Mouse (Mus musculus): ENCODE measurements around the gene Spata18.
A peak's percentile ranks its signal among the peaks of the same experiment; 100 is the strongest.

Spata18 gene

GRCm38 (mm10) chr5:73651855-73652201 is 649 bp downstream of the Spata18 start:
- DNase-seq (ENCODE audit: extremely low spot score, low spot score): peak; percentile 50

DNA sequence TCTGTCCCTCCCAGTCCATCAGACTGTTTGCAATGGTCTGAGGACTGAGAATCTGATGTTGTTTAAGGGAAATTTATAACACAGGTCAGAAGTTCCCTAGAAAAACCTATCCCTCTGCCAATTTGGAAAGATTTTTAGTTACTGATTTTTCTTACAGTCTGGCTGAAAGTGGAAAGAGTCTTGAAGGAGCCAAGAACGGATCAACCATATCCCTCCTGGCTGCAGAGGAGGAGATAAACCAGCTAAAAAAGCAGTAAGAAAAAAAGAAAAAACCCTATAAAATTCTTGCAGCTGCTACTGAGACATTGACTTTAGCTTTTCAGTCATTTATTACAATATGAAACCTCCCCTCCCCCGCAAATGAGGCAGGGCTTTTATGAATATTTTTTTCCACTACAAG is 15.5 kb downstream of the Spata18 start:
- DNase-seq (ENCODE audit: extremely low spot score, low spot score): no peak

- no peak for DNase-seq (ENCODE audit: extremely low spot score, low spot score)
Measured at GRCm38 (mm10) chr5:73667877-73668276, 16.7 kb downstream of the Spata18 start.

DNA sequence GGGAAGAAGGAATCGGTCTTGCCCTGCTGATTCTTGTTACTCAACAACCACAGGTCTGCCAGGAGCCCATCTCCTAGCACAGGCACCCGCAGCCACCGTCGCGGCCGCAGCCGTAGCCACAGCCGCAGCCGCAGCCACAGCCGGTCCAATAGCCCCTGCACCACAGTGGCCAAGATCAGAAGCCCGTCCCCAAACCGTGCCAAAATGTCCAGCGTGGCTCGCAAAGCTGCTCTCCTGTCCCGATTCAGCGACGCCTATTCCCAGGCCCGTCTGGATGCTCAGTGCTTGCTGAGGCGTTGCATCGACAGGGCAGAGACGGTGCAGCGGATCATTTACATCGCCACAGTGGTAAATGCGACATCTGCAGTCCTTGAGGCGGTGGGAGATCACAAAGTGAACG is 18.2 kb downstream of the Spata18 start:
- DNase-seq (ENCODE audit: extremely low spot score, low spot score): no peak

DNA sequence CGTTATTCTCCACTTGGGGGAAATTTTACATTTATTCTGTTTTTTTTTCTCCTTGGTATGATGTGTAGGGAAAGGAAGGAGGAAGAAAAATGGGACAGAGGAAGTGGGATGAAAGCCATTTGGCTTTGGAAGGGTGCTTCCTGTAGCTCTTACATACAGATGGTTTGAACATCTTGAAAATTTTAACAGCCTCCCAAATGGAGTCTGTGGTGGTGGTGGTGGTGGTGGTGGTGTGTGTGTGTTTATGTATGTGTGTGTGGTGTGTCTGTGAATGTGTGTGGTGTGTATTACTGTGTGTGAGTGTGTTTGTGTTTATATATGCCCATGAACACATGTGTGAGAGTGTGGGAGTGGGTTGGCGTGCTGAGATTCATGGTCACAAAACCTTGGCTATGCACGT is 24.4 kb downstream of the Spata18 start:
- no peak for DNase-seq (ENCODE audit: extremely low spot score, low spot score)

DNA sequence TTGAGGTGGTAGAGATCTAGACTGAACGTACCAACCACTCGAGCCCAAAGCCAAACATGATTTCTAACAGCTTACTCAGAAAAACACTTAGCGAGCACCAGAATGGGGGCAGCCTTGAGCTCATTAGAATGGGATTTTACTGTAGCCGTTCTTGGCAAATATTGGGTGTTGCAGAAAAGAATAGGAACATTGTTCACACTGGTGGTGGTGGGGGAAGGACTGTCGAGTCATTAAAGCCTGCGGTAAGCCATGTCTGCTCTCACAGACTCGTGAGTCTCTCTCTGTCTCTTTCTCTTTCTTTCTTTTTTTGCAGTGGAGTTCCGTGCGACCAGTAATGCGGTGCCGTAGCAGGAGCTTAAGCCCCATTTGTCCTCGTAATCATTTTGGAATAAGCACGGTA is 25.4 kb downstream of the Spata18 start:
- no peak for DNase-seq (ENCODE audit: extremely low spot score, low spot score)

DNA sequence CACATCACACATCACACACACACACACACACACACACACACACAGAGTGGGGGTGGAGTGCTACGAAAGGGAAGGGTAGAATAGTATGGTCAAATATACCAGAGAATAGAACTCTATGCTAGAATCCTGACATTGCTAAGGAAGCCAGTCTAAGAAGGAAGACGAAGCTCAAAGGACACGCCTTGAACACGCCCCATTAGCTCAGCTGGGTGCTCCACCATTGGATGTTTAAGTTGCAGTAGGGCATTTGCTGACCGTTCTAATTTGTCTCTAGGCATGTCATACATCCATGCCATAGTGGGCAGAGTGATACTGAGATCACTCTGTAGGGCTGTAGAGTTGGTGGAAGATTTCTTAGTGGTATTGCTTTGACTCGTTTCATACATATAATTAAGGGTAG is 32.0 kb downstream of the Spata18 start:
- DNase-seq (ENCODE audit: extremely low spot score, low spot score): no peak

- no peak for DNase-seq (ENCODE audit: extremely low spot score, low spot score)
Measured at GRCm38 (mm10) chr5:73683706-73684409, 32.7 kb downstream of the Spata18 start.

- DNase-seq (ENCODE audit: extremely low spot score, low spot score): no peak
Measured at GRCm38 (mm10) chr5:73686149-73686548, 35.0 kb downstream of the Spata18 start.

DNA sequence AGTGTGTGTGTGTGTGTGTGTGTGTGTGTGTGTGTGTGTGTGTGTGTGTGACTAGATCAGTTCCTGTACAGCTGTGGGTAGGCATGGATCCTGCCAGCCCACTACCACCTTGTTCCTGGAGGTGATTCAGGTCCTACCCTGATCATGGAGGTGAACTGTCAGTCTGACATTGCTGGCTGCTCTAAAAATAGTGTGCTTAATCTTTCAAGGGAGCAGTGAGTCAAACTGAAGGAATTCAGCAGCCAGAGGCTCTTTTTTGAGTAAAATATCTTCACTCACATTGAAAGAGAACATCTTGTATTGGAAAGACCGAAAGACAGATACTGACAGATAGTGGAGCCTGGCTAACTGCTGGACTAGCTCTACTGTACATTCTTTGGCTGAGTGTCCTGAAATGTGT is 37.4 kb downstream of the Spata18 start:
- DNase-seq (ENCODE audit: extremely low spot score, low spot score): no peak

DNA sequence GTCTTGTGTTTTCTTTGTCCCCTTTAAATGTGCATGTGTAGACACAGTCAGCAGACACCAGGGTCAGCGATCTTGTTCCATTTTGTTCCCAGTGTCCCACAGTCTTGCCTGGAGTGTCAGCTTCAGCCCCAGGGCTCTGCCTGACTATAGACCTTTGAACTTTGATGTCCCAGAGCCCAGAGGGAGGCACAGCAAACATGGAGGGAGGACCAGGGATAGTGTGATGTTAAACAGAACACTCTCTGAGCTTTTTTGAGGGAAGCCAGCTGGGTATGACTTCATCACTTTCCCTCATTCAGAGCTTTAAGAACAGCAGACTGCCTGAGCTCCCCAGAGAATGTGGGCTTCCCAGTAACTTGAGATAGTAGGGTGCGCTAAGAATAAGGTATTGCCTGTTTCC is 39.0 kb downstream of the Spata18 start:
- no peak for DNase-seq (ENCODE audit: extremely low spot score, low spot score)

GRCm38 (mm10) chr5:73691723-73692520 is 40.7 kb downstream of the Spata18 start:
- DNase-seq (ENCODE audit: extremely low spot score, low spot score): no peak

DNA sequence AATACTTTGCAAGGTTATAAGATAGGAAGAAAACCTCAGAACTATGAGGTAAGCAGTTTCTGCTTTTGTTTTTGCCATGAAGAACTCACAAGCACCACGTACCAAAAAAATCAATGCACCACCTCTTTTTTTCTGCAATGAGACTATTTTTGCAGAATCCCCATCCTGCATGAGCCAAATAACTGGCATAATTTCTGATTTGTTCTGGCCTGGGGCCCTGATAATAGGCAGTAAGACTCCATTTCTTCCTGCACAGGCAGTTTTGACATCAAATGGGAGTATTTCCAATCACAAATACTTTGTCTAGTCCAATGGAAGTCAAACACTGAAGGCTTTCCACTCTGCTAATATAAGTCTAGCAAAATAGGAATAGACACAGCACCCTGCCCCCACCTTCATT is 42.6 kb downstream of the Spata18 start:
- DNase-seq (ENCODE audit: extremely low spot score, low spot score): no peak

GRCm38 (mm10) chr5:73694254-73695015 is 43.3 kb downstream of the Spata18 start:
- DNase-seq (ENCODE audit: extremely low spot score, low spot score): no peak

DNA sequence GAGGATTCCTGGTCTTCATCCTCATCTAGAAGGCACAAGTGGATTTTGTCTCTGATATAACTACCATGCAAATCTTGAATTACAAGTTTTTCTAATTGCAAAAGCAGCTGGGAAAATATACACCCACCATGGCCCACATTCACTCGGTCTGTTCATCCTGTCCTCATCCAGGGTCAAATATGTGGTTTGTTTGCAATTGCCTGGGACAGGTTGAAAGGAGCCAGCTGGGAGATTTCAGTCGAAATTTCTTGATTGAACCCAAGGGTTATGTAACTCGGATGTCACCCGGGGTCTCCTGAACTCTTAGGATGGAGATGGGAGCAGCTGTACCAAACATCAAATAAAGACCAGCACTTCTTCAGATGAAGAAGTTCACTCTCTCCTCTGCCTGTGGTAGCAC is 46.5 kb downstream of the Spata18 start:
- DNase-seq (ENCODE audit: extremely low spot score, low spot score): no peak

GRCm38 (mm10) chr5:73701063-73701890 is 50.1 kb downstream of the Spata18 start:
- no peak for DNase-seq (ENCODE audit: extremely low spot score, low spot score)

DNA sequence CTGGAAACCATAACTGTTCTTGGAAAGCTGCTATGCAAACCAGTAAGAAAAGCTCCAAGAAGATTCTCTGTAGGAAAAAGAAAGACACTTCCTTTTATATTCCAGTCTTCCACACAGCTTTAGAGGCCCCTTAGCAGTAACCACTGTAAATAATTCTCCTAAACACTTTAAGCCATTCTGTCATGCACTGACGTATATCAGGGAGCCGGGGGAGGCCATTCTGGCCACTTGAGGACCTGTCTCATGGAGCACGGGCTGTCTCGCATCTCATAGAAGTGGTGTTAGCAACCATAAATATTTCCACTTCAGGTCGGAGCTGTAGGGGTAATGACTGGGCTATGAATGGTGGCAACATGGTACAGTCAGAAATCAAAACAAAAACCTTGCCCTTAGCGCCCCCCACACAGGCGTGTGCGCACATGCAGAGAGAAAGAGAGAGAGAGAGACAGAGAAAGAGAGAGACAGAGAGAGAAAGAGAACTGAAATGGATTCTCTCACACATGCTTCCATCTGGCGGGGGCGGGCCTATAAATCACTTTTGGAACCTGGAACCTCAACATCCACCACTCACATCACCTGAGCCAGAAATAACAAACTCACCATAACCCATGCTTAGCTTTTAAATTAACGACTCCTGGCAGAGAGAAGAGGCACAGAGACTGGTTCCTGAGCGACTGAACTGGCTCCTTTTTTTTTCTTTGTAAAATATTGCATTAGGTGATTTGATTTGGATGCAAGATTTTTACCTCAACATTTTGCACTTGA is 50.9 kb downstream of the Spata18 start:
- no peak for DNase-seq (ENCODE audit: extremely low spot score, low spot score)

GRCm38 (mm10) chr5:73703096-73703495 is 51.9 kb downstream of the Spata18 start:
- DNase-seq (ENCODE audit: extremely low spot score, low spot score): no peak

- DNase-seq (ENCODE audit: extremely low spot score, low spot score): no peak
Measured at GRCm38 (mm10) chr5:73704263-73704662, 53.1 kb downstream of the Spata18 start.

- no peak for DNase-seq (ENCODE audit: extremely low spot score, low spot score)
Measured at GRCm38 (mm10) chr5:73704757-73705156, 53.6 kb downstream of the Spata18 start.

- no peak for DNase-seq (ENCODE audit: extremely low spot score, low spot score)
Measured at GRCm38 (mm10) chr5:73705290-73705689, 54.1 kb downstream of the Spata18 start.

Data from neural tube, embryonic 10.5 days (tissue).